Mouse (Mus musculus): ENCODE measurements around the gene Kifap3. TPM values are rescaled to one million over a fixed set of nuclear protein-coding genes. Genes with fewer than 3 reads are reported as not detected.
A peak's percentile ranks its signal among the peaks of the same experiment; 100 is the strongest.

Kifap3 gene
- polyA plus RNA-seq, 1 experiment from 2014 or later: 28.3 TPM

- 86% methylated on average over 2 of the region's 2 CpGs for WGBS
- no peak overlapping the region for H3K9ac ChIP-seq
- no peak for ATAC-seq (ENCODE audit: borderline replicate concordance, extremely low read depth, low FRiP score, low TSS enrichment)
Measured at GRCm38 (mm10) chr1:163899575-163899974, 120.2 kb downstream of the Kifap3 start.

DNA sequence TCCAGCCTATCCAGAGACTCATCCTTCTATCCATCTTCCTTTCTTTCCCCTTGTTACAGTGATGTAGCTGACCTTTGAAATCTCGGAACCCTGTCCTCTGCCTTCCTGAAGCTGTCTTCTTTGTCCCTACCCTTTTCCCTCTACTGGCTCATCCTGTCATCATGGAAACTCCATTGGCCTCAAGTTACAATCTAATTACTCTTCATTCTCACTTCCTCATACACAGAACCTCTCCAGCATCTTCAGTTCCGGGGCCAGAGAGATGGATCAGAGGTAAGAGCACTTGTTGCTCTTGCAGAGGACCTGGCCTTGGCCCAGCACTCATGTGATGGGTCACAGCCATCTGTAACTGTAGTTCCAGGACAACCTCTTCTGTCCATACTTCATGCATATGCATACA lies 120.8 kb downstream of the Kifap3 start:
- Histone ChIP-seq H3K4me2 (no peak overlapping the region), H3K36me3 (no peaks in the 10 kb centered on the region), H3K9ac (no peak overlapping the region), H3K9me3 (no peaks in the 10 kb centered on the region), H3K4me3 (no peak overlapping the region), H3K27me3 (no peaks in the 10 kb centered on the region), H3K4me1 (peaks cover 8% of the 10 kb centered on the region; the same call in 1 of the 2 replicates), H3K27ac (no peak overlapping the region)
- no peak for ATAC-seq (ENCODE audit: borderline replicate concordance, extremely low read depth, low FRiP score, low TSS enrichment)
- WGBS: 73% methylated on average over 2 of the region's 2 CpGs

More at GRCm38 (mm10) chr1:163899575-163899974, 120.2 kb downstream of the Kifap3 start:
- Histone ChIP-seq H3K4me1 (peaks cover 8% of the 10 kb centered on the region; the same call in 1 of the 2 replicates), H3K4me3 (no peak overlapping the region), H3K4me2 (no peak overlapping the region), H3K36me3 (no peaks in the 10 kb centered on the region), H3K27me3 (no peaks in the 10 kb centered on the region), H3K27ac (no peak overlapping the region), H3K9me3 (no peaks in the 10 kb centered on the region)

- WGBS: 61% methylated on average over 3 of the region's 3 CpGs
Measured at GRCm38 (mm10) chr1:163903411-163903810, 124.0 kb downstream of the Kifap3 start.

DNA sequence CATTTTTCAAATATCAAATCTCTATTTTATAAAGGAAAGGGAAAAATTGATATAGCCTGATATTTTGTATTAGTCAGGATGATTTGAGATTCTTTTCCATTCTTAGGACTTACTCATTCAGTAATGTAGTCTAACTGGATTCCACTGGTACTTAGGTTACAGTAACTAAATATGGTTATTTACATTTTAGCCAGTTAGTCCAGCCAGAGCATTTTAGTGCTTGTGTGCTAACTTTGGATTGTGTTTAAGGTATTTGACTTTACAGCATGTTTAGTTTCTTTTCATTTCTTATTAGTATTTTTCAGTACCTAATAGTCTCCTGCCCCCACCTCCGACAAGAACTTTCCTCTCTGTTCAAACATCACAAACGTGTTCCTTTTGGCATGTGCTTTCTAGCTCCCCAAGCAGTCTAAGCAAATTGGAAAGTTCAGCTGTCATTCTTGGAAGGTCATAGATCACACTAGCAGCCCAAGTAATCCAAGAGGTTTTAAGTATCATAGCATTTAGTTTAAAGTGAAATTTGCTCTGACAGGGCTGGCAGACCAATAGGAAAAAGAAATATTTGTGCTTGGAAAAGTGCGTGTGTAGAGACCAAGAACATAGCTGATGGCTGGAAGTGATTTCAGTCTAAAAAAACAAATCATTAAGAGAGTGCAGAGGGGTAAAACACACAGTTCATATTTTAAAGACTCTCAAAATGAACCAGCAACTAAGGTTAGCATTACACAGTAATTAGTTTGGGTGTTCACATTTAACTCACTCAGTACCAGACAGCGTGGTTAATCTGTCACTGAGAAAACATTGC lies 127.8 kb downstream of the Kifap3 start:
- peak; percentile 31; the same call in 1 of the 2 replicates for ATAC-seq (ENCODE audit: borderline replicate concordance, extremely low read depth, low FRiP score, low TSS enrichment)

More at GRCm38 (mm10) chr1:163903411-163903810, 124.0 kb downstream of the Kifap3 start:
- peaks cover 4% of the 10 kb centered on the region; the same call in 1 of the 2 replicates for H3K4me1 ChIP-seq
- H3K9me3 ChIP-seq: no peaks in the 10 kb centered on the region
- no peak overlapping the region for H3K9ac ChIP-seq
- no peak overlapping the region for H3K27ac ChIP-seq
- no peak for ATAC-seq (ENCODE audit: borderline replicate concordance, extremely low read depth, low FRiP score, low TSS enrichment)
- no peak overlapping the region for H3K4me2 ChIP-seq
- H3K36me3 ChIP-seq: no peaks in the 10 kb centered on the region
- no peak overlapping the region for H3K4me3 ChIP-seq
- no peaks in the 10 kb centered on the region for H3K27me3 ChIP-seq

DNA sequence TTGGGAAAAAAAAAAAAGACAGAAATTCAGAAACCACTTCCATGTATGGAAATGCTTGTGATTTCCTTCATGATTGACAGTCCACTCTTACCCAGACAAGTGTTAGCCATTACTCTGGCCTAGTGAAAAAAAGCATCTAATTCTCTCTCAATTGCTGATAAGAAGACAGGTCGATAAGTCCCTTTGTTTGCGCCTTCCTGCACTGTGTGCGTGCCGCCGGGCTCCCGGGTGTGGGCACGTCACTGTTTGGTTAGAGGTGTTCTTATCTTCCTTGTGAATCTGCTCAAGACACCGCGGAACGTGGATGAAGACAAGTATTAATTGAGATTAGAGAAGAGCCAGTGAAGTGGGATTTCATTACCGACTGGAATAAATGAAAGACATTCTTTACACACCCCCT lies 129.0 kb downstream of the Kifap3 start:
- H3K4me2 ChIP-seq: no peak overlapping the region
- no peak overlapping the region for H3K4me3 ChIP-seq
- no peaks in the 10 kb centered on the region for H3K27me3 ChIP-seq
- 32% methylated on average over 11 of the region's 11 CpGs for WGBS
- ATAC-seq (ENCODE audit: borderline replicate concordance, extremely low read depth, low FRiP score, low TSS enrichment): no peak
- no peak overlapping the region for H3K27ac ChIP-seq
- no peaks in the 10 kb centered on the region for H3K9me3 ChIP-seq
- H3K9ac ChIP-seq: no peak overlapping the region
- peaks cover 3% of the 10 kb centered on the region; the same call in 1 of the 2 replicates for H3K4me1 ChIP-seq
- H3K36me3 ChIP-seq: no peaks in the 10 kb centered on the region

More for the DNA sequence above, 127.8 kb downstream of the Kifap3 start:
- Histone ChIP-seq H3K27me3 (no peaks in the 10 kb centered on the region), H3K9me3 (no peaks in the 10 kb centered on the region), H3K4me2 (no peak overlapping the region), H3K27ac (peak overlapping the region; percentile 54), H3K36me3 (no peaks in the 10 kb centered on the region), H3K4me1 (peaks cover 3% of the 10 kb centered on the region; the same call in 1 of the 2 replicates), H3K4me3 (no peak overlapping the region), H3K9ac (no peak overlapping the region)
- 30% methylated on average over 4 of the region's 4 CpGs for WGBS

GRCm38 (mm10) chr1:163910343-163910742 lies 131.0 kb downstream of the Kifap3 start:
- Histone ChIP-seq H3K27me3 (no peaks in the 10 kb centered on the region), H3K36me3 (no peaks in the 10 kb centered on the region), H3K4me1 (peaks cover 3% of the 10 kb centered on the region; the same call in 1 of the 2 replicates), H3K9ac (no peak overlapping the region), H3K9me3 (no peaks in the 10 kb centered on the region), H3K4me3 (no peak overlapping the region), H3K4me2 (no peak overlapping the region), H3K27ac (no peak overlapping the region)
- ATAC-seq (ENCODE audit: borderline replicate concordance, extremely low read depth, low FRiP score, low TSS enrichment): no peak
- WGBS: 4% methylated on average over 2 of the region's 2 CpGs

DNA sequence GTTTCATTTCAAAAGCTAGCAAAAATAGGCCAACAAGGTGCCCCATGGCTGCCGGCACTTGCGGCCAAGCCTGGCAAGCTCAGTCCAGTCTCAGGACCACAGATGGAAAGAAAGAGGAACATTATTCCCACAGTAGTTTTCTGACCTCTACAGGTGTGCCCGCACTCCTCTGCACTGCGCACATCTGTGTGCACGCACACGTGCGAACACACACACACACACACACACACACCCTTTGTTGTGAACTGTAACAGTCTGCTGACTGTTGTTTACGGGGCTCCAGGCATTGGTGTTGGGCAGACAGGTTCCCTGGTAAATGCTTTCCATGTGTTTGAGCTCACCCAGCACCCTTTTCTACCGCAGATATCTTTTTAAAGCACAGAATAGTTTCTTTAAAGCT lies 131.4 kb downstream of the Kifap3 start:
- H3K36me3 ChIP-seq: no peaks in the 10 kb centered on the region
- no peaks in the 10 kb centered on the region for H3K9me3 ChIP-seq
- H3K27me3 ChIP-seq: no peaks in the 10 kb centered on the region
- ATAC-seq (ENCODE audit: borderline replicate concordance, extremely low read depth, low FRiP score, low TSS enrichment): no peak
- peaks cover 3% of the 10 kb centered on the region; the same call in 1 of the 2 replicates for H3K4me1 ChIP-seq
- no peak overlapping the region for H3K27ac ChIP-seq
- no peak overlapping the region for H3K9ac ChIP-seq
- H3K4me3 ChIP-seq: no peak overlapping the region
- WGBS: 93% methylated on average over 9 of the region's 9 CpGs
- H3K4me2 ChIP-seq: no peak overlapping the region

DNA sequence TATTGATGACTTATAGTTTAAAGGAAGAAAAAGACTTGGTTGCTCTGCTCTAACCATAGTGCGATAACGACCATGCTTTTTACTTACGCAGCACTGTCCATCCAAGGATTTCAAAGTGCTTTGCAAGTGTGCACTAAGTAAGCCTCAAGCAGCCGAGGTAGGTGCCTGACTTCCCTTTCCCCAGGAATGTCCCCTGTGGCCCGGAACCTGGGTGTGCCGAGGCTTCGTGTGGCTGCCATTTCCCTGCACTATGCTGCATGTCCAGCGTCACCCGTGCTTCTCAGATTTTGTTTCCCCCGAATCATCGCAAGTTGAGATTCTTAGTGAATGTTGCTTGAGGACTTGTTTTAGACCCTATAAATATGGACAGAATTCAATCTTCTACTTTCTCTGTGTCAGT lies 132.6 kb downstream of the Kifap3 start:
- H3K4me1 ChIP-seq: peaks cover 3% of the 10 kb centered on the region; the same call in 1 of the 2 replicates
- no peak overlapping the region for H3K4me2 ChIP-seq
- H3K9me3 ChIP-seq: no peaks in the 10 kb centered on the region
- H3K27me3 ChIP-seq: no peaks in the 10 kb centered on the region
- H3K4me3 ChIP-seq: no peak overlapping the region
- WGBS: 89% methylated on average over 11 of the region's 11 CpGs
- ATAC-seq (ENCODE audit: borderline replicate concordance, extremely low read depth, low FRiP score, low TSS enrichment): no peak
- H3K27ac ChIP-seq: no peak overlapping the region
- no peak overlapping the region for H3K9ac ChIP-seq
- H3K36me3 ChIP-seq: no peaks in the 10 kb centered on the region

- H3K27me3 ChIP-seq: no peaks in the 10 kb centered on the region
- H3K4me1 ChIP-seq: no peaks in the 10 kb centered on the region
- 45% methylated on average over 5 of the region's 5 CpGs for WGBS
- H3K9ac ChIP-seq: no peak overlapping the region
- no peak overlapping the region for H3K4me2 ChIP-seq
- no peaks in the 10 kb centered on the region for H3K36me3 ChIP-seq
- no peak overlapping the region for H3K27ac ChIP-seq
- ATAC-seq (ENCODE audit: borderline replicate concordance, extremely low read depth, low FRiP score, low TSS enrichment): peak; percentile 83; the same call in 1 of the 2 replicates
- H3K9me3 ChIP-seq: no peaks in the 10 kb centered on the region
- H3K4me3 ChIP-seq: no peak overlapping the region
Measured at GRCm38 (mm10) chr1:163917349-163918160, 138.2 kb downstream of the Kifap3 start.

DNA sequence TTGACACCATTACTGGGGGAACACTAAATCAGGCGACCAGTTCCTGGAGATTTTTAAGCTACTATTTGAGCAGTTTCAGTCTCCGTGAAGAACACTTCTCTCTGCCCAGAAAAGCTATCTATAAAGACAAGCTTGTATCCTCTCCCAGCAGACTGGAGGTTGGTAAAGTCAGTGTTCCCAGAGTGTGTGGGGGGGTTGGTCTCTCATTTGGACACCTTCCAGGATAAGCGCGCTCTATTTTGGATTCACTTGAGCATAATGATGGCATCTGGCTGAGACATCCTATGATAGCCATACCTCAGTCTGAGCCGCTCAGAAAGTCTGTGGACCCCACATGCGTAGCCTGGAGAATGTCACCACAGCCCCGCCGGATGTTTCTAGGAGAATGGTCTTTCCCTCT lies 144.7 kb downstream of the Kifap3 start:
- Histone ChIP-seq H3K4me2 (no peak overlapping the region), H3K9me3 (no peaks in the 10 kb centered on the region), H3K27me3 (no peaks in the 10 kb centered on the region; the same call in 1 of the 2 replicates), H3K4me3 (no peak overlapping the region), H3K36me3 (no peaks in the 10 kb centered on the region), H3K9ac (no peak overlapping the region), H3K4me1 (0 out of 2 replicates have a peak, but pooled peaks cover 5% of the 10 kb centered on the region), H3K27ac (no peak overlapping the region)
- 71% methylated on average over 8 of the region's 8 CpGs for WGBS
- no peak for ATAC-seq (ENCODE audit: borderline replicate concordance, extremely low read depth, low FRiP score, low TSS enrichment)

DNA sequence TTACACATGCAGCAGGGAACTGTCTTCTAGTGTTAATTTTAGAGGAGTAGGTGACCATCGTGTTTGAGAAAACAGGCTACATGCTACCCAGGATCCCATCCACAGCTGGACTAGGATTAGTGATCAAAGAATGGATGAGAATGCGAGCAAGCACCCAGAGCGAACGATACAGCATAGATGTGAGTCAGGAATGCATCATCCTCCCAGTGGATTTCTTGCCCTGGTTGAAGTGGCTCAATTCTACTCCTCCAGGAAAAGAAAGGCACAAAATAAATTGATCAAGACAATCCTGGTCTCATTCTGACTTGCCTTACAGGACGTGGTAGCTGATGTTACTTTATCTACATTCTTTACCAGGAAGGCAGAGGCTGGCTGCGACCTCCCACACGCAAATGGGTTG lies 149.5 kb downstream of the Kifap3 start, which contains the start of gene Scyl3:
Scyl3 (plus strand) TSS at position 255 of the 400 bp plus-strand sequence.
- no peak for ATAC-seq (ENCODE audit: borderline replicate concordance, extremely low read depth, low FRiP score, low TSS enrichment)
- H3K4me2 ChIP-seq: peak within 1 kb of the TSS; percentile 78
- peak within 1 kb of the TSS; percentile 92 for H3K9ac ChIP-seq
- 62% methylated on average over 7 of the region's 7 CpGs for WGBS
- H3K9me3 ChIP-seq: no peaks in the 10 kb centered on the region
- peaks cover 4% of the 10 kb centered on the region; the same call in 1 of the 2 replicates for H3K36me3 ChIP-seq
- H3K27me3 ChIP-seq: no peaks in the 10 kb centered on the region; the same call in 1 of the 2 replicates
- H3K27ac ChIP-seq: peak within 1 kb of the TSS; percentile 78
- H3K4me3 ChIP-seq: peak within 1 kb of the TSS; percentile 91
- peaks cover 21% of the 10 kb centered on the region for H3K4me1 ChIP-seq

Measured in lung, embryonic 15.5 days (tissue).